Mouse (Mus musculus) stomach, postnatal 0 days (tissue): ENCODE measurements at regions not wholly inside any gene's neighbourhood (a gene's known extent, or its start where the extent isn't known, plus 50 kb on each side); places are given as distances from the start of the nearest gene placed in this dataset.

Experiments used
- CTCF ChIP-seq: IDR thresholded peaks from 2 replicates; pipeline ENCODE4 v1.5.1; 2016; ENCODE audit warnings: antibody characterized with exemption, low read depth, mild to moderate bottlenecking, moderate library complexity
- EP300 ChIP-seq: optimal IDR thresholded peaks from 2 replicates; pipeline ENCODE3; 2016; ENCODE audit warnings: antibody characterized with exemption

DNA sequence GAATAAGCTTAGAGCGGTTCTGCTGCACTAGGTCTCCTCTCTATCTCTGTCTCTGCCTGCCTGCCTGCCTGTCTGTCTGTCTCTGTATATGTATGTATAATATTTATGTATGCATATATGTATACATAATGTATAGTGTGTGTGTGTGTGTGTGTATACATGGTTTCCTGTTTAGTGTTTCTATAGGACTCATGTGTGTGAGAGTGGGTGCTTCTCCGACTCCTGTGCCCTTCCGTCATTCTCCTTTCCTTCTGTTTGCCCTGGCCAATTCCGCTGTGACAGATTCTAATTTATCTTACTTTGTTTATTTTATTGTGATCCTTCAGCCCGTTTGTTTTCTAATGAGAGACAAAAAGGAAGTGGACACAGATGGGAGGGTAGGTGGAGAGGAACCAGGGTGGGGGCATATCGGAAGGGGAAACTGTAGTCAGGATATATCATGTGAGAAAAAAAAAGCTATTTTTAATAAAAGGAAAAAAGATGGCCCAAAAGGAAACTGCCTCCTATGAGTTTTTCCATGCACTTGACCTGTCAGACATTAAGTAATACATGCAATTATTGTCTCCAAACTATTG, 85.0 kb upstream of the Ednrb start:
- TF ChIP-seq CTCF (no peak), EP300 (no peak)
